Mouse (Mus musculus): ENCODE measurements around the gene Mcrip1.

Gene Mcrip1

GRCm38 (mm10) chr11:120512790-120513453 is 36.6 kb downstream of the Mcrip1 start:
- peak; percentile 81 for DNase-seq (ENCODE audit: inconsistent ontology term)

DNA sequence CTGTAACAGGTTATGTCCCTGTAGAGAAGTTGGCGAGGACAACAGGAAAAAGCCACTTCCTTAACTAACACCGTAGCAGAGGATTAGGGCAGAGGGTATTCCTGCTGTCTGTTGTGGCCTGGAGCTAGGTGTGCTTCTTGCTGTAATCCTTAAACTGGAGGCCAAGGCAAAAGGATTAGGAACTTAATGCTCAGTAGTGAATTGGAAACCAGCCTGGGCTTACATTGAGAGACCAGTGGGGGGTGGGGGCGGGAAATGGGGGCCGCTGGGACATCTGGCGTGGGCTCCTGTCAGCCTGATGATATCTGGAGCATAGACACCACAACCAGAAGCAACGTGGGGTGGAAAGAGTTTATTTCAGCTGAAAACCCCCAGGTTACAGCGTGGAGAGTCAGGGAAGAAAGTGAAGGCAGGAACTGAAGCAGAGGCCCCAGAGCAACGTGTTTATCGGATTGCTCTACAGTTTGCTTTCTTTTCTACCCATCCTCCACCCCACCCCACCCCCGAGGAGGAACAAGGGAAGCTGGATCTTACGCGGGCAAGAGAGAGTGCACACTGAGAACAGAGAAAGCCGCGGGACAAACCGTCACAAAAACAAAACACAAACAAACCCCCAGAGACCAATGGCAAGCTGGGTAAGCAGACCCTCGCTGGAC is 39.0 kb downstream of the Mcrip1 start:
- DNase-seq (ENCODE audit: inconsistent ontology term): peak; percentile 19

DNA sequence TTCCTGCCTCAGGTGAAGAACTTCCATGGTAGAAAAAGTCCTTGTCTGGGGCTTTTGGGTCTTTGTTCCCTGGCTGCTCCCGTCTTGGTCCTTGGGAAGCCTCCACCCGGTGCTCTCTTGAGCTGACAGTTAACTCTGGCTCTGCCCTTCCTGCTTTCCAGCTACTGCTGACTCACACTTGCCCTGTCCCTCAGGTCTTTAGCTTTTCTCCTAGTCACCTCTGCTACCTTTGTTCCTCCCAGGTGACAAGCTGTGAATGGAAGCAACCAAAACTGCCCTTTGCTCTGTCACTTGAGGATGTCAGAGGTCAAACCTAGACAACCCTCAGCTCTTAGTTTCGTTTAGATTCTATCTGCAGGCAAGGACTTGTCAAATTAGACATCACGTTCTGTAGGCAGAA is 39.6 kb downstream of the Mcrip1 start:
- no peak for DNase-seq (ENCODE audit: inconsistent ontology term)

DNA sequence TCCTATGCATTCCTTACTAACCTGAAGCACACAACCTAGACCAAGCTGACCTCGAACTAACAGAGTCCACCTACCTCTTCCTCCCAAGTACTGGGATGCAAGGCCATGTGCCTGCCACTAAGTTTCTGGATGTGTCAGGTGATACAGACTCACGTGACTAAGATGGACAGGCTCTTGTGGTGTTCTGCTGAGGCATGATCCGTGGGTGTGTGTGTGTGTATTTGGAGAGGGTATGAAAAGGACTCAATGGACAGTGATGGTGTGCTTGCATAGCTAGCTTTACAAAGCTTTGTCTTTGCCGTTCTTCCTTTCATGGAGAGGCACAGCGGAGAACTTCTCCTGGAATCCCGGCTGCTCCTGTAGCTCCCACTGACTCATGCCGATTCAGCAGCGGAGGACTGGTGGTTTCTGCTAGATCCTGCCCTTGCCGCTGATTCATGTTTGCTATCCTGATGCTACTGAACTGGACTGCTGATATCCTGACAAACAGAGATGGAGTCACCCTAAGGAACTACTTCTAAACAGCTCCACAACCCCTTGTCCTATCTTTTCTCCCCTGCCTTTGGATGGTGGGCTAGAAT is 41.1 kb downstream of the Mcrip1 start:
- no peak for DNase-seq (ENCODE audit: inconsistent ontology term)

DNA sequence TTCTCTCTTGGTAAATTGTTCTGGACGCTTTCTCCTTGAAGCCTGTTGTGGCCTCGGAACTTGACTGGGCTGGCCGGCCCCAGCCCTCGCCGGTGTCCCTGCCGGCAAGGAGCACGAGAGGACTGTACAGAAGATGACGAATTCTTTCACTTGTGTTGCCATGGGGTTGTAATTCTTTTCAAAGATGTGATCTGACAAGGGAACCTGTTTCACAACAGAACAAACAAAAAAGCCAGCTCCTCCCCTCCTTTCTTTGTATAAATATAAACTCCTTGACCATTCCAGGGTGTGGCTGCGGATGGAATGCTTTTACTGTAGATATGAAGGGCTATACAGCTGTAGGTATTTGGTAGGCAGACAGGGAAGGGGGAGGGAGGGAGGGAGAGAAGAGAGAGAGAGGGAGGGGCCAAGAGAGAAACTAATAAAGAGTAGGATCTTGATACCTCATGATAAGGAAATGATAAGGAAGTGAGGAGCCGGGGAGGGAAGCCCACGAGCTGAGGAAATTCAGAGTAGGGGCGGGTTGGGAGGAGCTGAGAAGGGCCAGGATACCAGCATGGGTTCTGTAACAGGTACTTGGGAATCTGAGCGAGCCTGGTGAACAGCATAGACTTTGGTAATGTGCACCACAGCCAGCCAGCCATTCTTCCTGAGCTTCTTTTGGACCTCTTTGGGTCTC is 41.8 kb downstream of the Mcrip1 start:
- no peak for DNase-seq (ENCODE audit: inconsistent ontology term)

DNA sequence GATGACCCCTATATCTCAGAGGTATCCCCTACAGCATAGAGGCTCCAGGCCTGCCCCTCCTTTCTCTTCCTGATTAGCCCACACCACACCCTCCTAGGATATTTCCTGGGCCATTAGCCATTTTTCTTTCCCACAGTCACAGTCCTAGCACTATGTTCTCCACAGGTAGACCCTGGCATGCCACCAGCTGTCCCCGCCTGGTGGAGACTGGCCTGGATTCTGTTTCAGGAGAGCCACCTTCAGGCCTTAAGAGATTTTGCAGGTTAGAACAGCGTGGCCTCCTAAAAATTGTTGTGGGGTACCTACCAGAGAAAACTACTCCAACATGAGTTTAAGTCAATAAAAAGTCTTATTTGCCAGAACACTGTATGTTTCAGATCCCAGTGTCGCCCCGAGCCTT is 42.6 kb downstream of the Mcrip1 start:
- DNase-seq (ENCODE audit: inconsistent ontology term): no peak

- no peak for DNase-seq (ENCODE audit: inconsistent ontology term)
These were observed 43.9 kb downstream of the Mcrip1 start for GRCm38 (mm10) chr11:120505661-120506060.

DNA sequence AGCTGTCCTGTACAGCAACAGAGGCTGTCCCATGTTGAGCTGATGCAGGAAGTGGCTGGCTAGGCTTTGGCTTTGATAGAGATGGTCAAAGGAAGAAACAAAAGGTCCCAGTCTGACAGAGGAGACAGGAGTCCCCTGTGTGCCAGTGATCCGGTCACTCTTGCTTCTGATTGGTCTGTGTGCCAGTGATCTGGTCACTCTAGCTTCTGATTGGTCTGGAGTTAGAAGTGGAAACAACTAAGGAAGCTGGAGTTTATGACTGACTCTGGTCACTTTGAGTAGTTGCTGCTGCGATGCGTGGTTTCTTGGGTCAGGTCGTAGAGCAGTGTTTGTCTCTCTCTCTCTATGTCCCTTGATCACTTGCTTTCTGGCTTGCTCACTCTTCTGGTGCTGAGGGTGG is 47.8 kb downstream of the Mcrip1 start:
- no peak for DNase-seq (ENCODE audit: inconsistent ontology term)

DNA sequence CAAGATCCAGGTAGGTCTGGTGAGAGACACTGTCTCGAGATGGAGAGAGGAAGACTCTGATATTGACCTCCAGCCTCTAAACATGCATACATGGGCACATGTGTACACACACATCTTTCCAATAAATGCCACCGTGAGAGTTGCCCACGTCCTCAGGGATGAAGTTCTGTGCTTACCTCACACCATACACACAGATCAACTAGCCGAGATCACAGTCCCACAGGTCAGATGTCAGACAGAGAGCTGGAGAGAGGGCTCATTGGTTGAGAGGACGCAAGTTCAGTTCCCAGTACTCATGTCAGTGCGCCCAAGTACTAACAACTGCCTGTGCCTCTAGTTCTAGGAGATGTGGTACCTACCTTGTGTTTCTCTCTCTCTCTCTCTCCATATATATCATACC is 48.5 kb downstream of the Mcrip1 start:
- no peak for DNase-seq (ENCODE audit: inconsistent ontology term)

DNA sequence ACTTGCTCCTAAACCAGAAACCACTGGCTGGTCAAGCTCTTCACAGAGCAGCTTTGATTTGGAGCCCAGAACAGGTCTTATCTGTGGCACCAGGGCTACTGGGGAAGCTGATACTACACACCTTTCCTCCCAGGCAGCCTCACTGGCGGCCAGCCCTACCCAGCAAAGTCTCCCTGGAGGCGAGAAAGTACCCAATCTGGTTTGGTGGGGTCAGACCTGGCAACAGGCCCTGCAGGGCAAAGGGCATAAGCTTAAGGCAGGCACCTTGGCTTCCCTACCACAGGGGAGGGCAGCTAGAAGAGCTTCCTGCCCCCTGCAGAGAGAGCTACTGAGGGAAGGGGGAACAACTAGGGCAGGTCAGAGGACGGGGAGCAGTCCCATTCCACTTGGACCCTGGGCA is 49.2 kb downstream of the Mcrip1 start:
- no peak for DNase-seq (ENCODE audit: inconsistent ontology term)

DNA sequence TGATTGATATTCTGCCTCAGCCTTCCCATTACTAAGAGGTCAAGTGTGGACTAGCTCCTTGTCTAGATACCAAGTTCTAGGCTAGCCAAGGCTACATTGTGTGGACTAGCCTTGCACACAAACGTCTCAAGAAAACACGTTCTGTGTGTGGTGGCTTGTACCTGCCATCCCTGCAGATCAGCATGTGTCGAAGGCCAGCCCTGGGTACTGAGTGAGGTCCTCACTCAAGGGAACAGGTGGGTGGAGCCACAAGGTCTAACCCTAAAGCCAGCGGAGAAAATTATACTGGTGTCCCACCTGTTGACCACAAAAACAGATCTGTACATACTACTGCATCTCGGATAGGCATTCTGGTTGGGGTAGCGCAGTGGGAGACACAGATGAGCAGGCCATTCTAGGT is 49.6 kb downstream of the Mcrip1 start:
- no peak for DNase-seq (ENCODE audit: inconsistent ontology term)

DNA sequence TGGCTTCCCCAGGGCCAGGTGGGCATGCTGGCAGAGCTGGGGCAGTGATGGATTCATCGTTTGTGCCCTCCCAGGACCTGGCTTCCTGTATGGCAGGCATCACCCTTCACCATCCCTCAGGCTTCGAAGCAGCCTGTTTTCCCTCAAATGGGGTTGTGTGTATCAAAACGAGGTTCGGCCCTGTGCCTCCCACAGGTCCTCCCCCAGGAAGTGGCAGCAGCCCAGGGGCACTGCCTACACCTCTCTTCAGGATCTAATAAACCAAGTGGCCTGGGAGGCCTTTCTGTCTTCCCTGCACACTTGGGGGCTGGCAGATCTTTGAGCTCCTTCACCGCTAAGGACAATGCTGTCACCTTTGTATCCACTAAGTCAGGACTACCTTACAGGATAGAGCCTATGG is 50.6 kb downstream of the Mcrip1 start:
- no peak for DNase-seq (ENCODE audit: inconsistent ontology term)

- no peak for DNase-seq (ENCODE audit: inconsistent ontology term)
These were observed 51.3 kb downstream of the Mcrip1 start for GRCm38 (mm10) chr11:120498226-120498625.

DNA sequence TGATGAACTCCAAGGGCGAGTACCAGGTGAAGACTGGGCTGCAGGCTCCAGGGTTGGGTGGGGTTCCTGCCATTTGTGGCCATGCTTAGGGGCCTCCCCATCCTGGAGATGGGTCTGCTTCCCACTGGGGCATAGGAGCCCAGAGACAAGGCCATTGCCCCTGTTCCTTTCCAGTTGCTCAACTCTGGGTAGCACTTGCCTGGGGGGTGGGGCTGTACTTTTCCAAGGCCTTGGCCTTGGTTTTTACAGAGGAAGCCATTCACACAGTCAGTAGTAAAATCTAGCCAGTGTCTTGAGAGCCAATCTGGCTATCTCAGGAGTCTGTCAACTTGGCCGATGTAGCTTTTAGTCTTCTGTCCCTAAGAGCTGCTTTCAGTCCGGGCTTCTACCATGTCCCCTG is 52.1 kb downstream of the Mcrip1 start:
- no peak for DNase-seq (ENCODE audit: inconsistent ontology term)

DNA sequence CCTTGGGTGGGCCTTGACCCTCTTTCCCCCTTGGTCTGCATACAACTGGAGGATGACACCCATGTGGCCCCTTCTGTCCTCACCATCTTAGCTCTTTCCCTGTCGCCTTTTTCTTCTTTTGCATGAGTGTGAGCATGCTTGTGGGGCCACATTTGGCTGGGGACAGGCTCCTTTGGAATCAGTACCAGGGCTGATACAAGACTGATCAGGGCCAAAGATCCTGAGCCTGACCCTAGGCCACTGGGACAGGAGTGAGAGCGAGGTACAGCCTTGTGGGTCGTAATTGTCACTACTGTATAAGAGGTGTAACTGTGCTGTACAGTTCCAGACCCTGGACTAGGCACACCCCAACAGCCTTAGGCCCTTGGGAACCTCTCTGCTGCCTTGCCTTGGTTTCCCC is 55.6 kb downstream of the Mcrip1 start:
- no peak for DNase-seq (ENCODE audit: inconsistent ontology term)

GRCm38 (mm10) chr11:120493351-120493750 is 56.2 kb downstream of the Mcrip1 start:
- no peak for DNase-seq (ENCODE audit: inconsistent ontology term)

Data from Muller cell, postnatal 12 days (primary cell).